Comparison of ENCODE assay signal across 8 mouse cellular contexts in genomic region chr4:126655356-126655755, GRCm38 (mm10). TPM values are rescaled to one million over a fixed set of nuclear protein-coding genes. Genes with fewer than 3 reads are reported as not detected.
DNase-seq lines count a peak whose midpoint lies in the region.

No protein-coding gene starts in this region.

- DNase-seq in cerebellum, postnatal 14 days: peak; percentile 24
- no peak for DNase-seq in cerebellum, adult 11 months
- DNase-seq in lung, postnatal 10 days: peak; percentile 50
- no peak for DNase-seq in lung, postnatal 25 days (ENCODE audit: low spot score)
- DNase-seq in hindlimb bud, embryonic 11.5 days (ENCODE audit: extremely low spot score, low read depth, low spot score): peak; percentile 81
- DNase-seq in testis, postnatal 14 days (ENCODE audit: low spot score): peak; percentile 37
- no peak for DNase-seq in adrenal gland, adult 2 months
- no peak for DNase-seq in spleen, adult 18-20 months

RNA-seq across cellular contexts. Expression of gene Psmb2, which starts 22.1 kb away (rescaled TPM):
- total RNA-seq in adrenal gland, adult 2 months (2021): 100 to 1,000 TPM; 159 to 189 TPM
- 133 and 175 TPM in 2 replicates for polyA plus RNA-seq in adrenal gland, adult 2 months (2012; rRNA removed)

RNA-seq across cellular contexts. Expression of gene 5730409E04Rik, which starts 45.7 kb away (rescaled TPM):
- total RNA-seq in adrenal gland, adult 2 months (2021): 10 to 100 TPM in 1 of 2 experiments, 1 to 10 TPM in 1; 8.1 to 19.0 TPM
- 19.3 and 20.7 TPM in 2 replicates for polyA plus RNA-seq in adrenal gland, adult 2 months (2012; rRNA removed)

Comparison
In these comparisons a context has a peak if more than half of its experiments do, and no peak if none do; other contexts are left out.
1. DNase-seq: peak in cerebellum, postnatal 14 days (2 of 2), lung, postnatal 10 days (single experiment), hindlimb bud, embryonic 11.5 days (single experiment) and testis, postnatal 14 days (single experiment); none in cerebellum, adult 11 months (single experiment), lung, postnatal 25 days (single experiment), adrenal gland, adult 2 months (single experiment) and spleen, adult 18-20 months (0 of 2).